Mouse (Mus musculus) lung, embryonic 15.5 days (tissue): ENCODE data around the gene Palm2. TPM values are rescaled to one million over a fixed set of nuclear protein-coding genes. Genes with fewer than 3 reads are reported as not detected.

Experiments used
- ATAC-seq: fragments of 200-750 bp; cut with Nextera tagmentation; 2 replicates; pipeline ENCODE4 v1.8.0; 2017; ENCODE audit warnings: moderate number of reproducible peaks, borderline replicate concordance; ENCODE audit not compliant: low FRiP score, low TSS enrichment; ENCODE audit errors: extremely low read depth
- H3K27ac ChIP-seq: fragments of 300-500 bp; sonication (generic); 2 replicates; pipeline ENCODE4 v1.5.1; 2015; ENCODE audit warnings: moderate library complexity, mild to moderate bottlenecking, inconsistent platforms
- H3K27me3 ChIP-seq: fragments of 300-500 bp; sonication (generic); 2 replicates; pipeline ENCODE4 v1.6.1; 2015; ENCODE audit warnings: inconsistent platforms
- H3K36me3 ChIP-seq: fragments of 300-500 bp; sonication (generic); 2 replicates; pipeline ENCODE4 v1.6.1; 2015; ENCODE audit warnings: inconsistent platforms
- H3K4me1 ChIP-seq: fragments of 300-500 bp; sonication (generic); 2 replicates; pipeline ENCODE4 v1.6.1; 2015; ENCODE audit warnings: inconsistent platforms
- H3K4me2 ChIP-seq: fragments of 300-500 bp; sonication (generic); 2 replicates; pipeline ENCODE4 v1.6.1; 2015; ENCODE audit warnings: inconsistent platforms, mild to moderate bottlenecking, moderate library complexity
- H3K4me3 ChIP-seq: fragments of 300-500 bp; sonication (generic); 2 replicates; pipeline ENCODE4 v1.5.1; 2015; ENCODE audit warnings: mild to moderate bottlenecking, inconsistent platforms
- H3K9ac ChIP-seq: fragments of 300-500 bp; sonication (generic); 2 replicates; pipeline ENCODE4 v1.6.1; 2015; ENCODE audit warnings: inconsistent platforms
- H3K9me3 ChIP-seq: fragments of 300-500 bp; sonication (generic); 2 replicates; pipeline ENCODE4 v1.6.1; 2016; ENCODE audit warnings: inconsistent platforms
- WGBS: fragments of 180-500 bp; shearing (Covaris S2); methylation state at CpG from one replicate; pipeline ENCODE4 v1.1.7; 2015; 5-methylcytosine and 5-hydroxymethylcytosine counted together
- polyA plus RNA-seq: library from polyadenylated mRNA; unstranded; fragments of >200 nt; fragmentation: Nextera tagmentation; extraction: Ambion mirVana; gene quantifications from 2 replicates; pipeline ENCODE4 v1.2.1, GENCODE M21; 2015

Gene Palm2
- polyA plus RNA-seq, 1 experiment from 2014 or later, result 8.0 TPM

- Histone ChIP-seq H3K4me3 (no peak overlapping the region), H3K27me3 (no peaks in the 10 kb centered on the region), H3K9me3 (no peaks in the 10 kb centered on the region), H3K9ac (no peak overlapping the region), H3K36me3 (no peaks in the 10 kb centered on the region), H3K27ac (peak overlapping the region; percentile 62; the same call in 1 of the 2 replicates), H3K4me2 (no peak overlapping the region), H3K4me1 (peaks cover 44% of the 10 kb centered on the region)
- peak; percentile 35; the same call in 1 of the 2 replicates for ATAC-seq
- 52% methylated on average over 6 of the region's 6 CpGs for WGBS
These were observed 140.6 kb downstream of the Palm2 start for GRCm38 (mm10) chr4:57574646-57575045.

GRCm38 (mm10) chr4:57575686-57576085, 141.6 kb downstream of the Palm2 start:
- 68% methylated on average over 5 of the region's 5 CpGs for WGBS
- Histone ChIP-seq H3K36me3 (no peaks in the 10 kb centered on the region), H3K4me1 (peaks cover 35% of the 10 kb centered on the region), H3K4me2 (no peak overlapping the region), H3K4me3 (no peak overlapping the region), H3K9me3 (no peaks in the 10 kb centered on the region), H3K27ac (0 out of 2 replicates have a peak overlapping the region, but pooled peaks have one; percentile 53), H3K9ac (no peak overlapping the region), H3K27me3 (no peaks in the 10 kb centered on the region)
- ATAC-seq, result no peak

- Histone ChIP-seq H3K9ac (no peak overlapping the region), H3K36me3 (no peaks in the 10 kb centered on the region), H3K4me3 (no peak overlapping the region), H3K4me2 (no peak overlapping the region), H3K9me3 (no peaks in the 10 kb centered on the region), H3K27me3 (no peaks in the 10 kb centered on the region), H3K4me1 (peaks cover 31% of the 10 kb centered on the region), H3K27ac (no peak overlapping the region)
- no peak for ATAC-seq
- 73% methylated on average over 11 of the region's 11 CpGs for WGBS
These were observed 142.0 kb downstream of the Palm2 start for GRCm38 (mm10) chr4:57576095-57576494.

GRCm38 (mm10) chr4:57579683-57580082, 145.6 kb downstream of the Palm2 start:
- Histone ChIP-seq H3K27ac (peak overlapping the region; percentile 24; the same call in 1 of the 2 replicates), H3K9ac (no peak overlapping the region), H3K4me1 (peaks cover 20% of the 10 kb centered on the region), H3K36me3 (no peaks in the 10 kb centered on the region), H3K4me3 (no peak overlapping the region), H3K27me3 (no peaks in the 10 kb centered on the region), H3K4me2 (no peak overlapping the region), H3K9me3 (no peaks in the 10 kb centered on the region)
- WGBS, result 46% methylated on average over 10 of the region's 10 CpGs
- no peak for ATAC-seq

- no peaks in the 10 kb centered on the region for H3K27me3 ChIP-seq
- no peaks in the 10 kb centered on the region for H3K9me3 ChIP-seq
- H3K4me2 ChIP-seq, result no peak overlapping the region
- WGBS, result 72% methylated on average over 6 of the region's 6 CpGs
- no peak overlapping the region for H3K4me3 ChIP-seq
- H3K36me3 ChIP-seq, result no peaks in the 10 kb centered on the region
- no peak for ATAC-seq
- H3K9ac ChIP-seq, result no peak overlapping the region
- no peak overlapping the region for H3K27ac ChIP-seq
- peaks cover 13% of the 10 kb centered on the region for H3K4me1 ChIP-seq
These were observed 151.3 kb downstream of the Palm2 start for GRCm38 (mm10) chr4:57585281-57585800.

GRCm38 (mm10) chr4:57586933-57587658, 153.0 kb downstream of the Palm2 start:
- ATAC-seq, result peak; percentile 43; the same call in 1 of the 2 replicates
- peak overlapping the region; percentile 52 for H3K27ac ChIP-seq
- 37% methylated on average over 7 of the region's 7 CpGs for WGBS
- H3K9me3 ChIP-seq, result no peaks in the 10 kb centered on the region
- no peaks in the 10 kb centered on the region for H3K36me3 ChIP-seq
- H3K9ac ChIP-seq, result no peak overlapping the region
- H3K27me3 ChIP-seq, result no peaks in the 10 kb centered on the region
- H3K4me2 ChIP-seq, result no peak overlapping the region
- peaks cover 16% of the 10 kb centered on the region for H3K4me1 ChIP-seq
- no peak overlapping the region for H3K4me3 ChIP-seq

GRCm38 (mm10) chr4:57588356-57588755, 154.3 kb downstream of the Palm2 start:
- H3K36me3 ChIP-seq, result no peaks in the 10 kb centered on the region
- no peaks in the 10 kb centered on the region for H3K9me3 ChIP-seq
- H3K27ac ChIP-seq, result no peak overlapping the region
- H3K9ac ChIP-seq, result no peak overlapping the region
- peaks cover 28% of the 10 kb centered on the region for H3K4me1 ChIP-seq
- WGBS, result 90% methylated on average over 1 of the region's 1 CpGs
- H3K4me3 ChIP-seq, result no peak overlapping the region
- no peak for ATAC-seq
- no peak overlapping the region for H3K4me2 ChIP-seq
- H3K27me3 ChIP-seq, result no peaks in the 10 kb centered on the region

GRCm38 (mm10) chr4:57592751-57593150, 158.7 kb downstream of the Palm2 start:
- Histone ChIP-seq H3K27ac (no peak overlapping the region), H3K4me2 (no peak overlapping the region), H3K9me3 (no peaks in the 10 kb centered on the region), H3K36me3 (no peaks in the 10 kb centered on the region), H3K27me3 (no peaks in the 10 kb centered on the region), H3K4me3 (no peak overlapping the region), H3K4me1 (peaks cover 15% of the 10 kb centered on the region), H3K9ac (no peak overlapping the region)
- no peak for ATAC-seq
- 71% methylated on average over 4 of the region's 4 CpGs for WGBS

- Histone ChIP-seq H3K4me2 (no peak overlapping the region), H3K27me3 (no peaks in the 10 kb centered on the region), H3K36me3 (no peaks in the 10 kb centered on the region), H3K9ac (no peak overlapping the region), H3K4me1 (peaks cover 19% of the 10 kb centered on the region), H3K9me3 (no peaks in the 10 kb centered on the region), H3K27ac (peak overlapping the region; percentile 70), H3K4me3 (no peak overlapping the region)
- no peak for ATAC-seq
- WGBS, result 83% methylated on average over 6 of the region's 6 CpGs
These were observed 165.9 kb downstream of the Palm2 start for GRCm38 (mm10) chr4:57599946-57600345.

- Histone ChIP-seq H3K9me3 (no peaks in the 10 kb centered on the region), H3K27ac (peak overlapping the region; percentile 70), H3K36me3 (no peaks in the 10 kb centered on the region), H3K4me2 (no peak overlapping the region), H3K27me3 (no peaks in the 10 kb centered on the region), H3K4me3 (no peak overlapping the region), H3K9ac (no peak overlapping the region), H3K4me1 (peaks cover 21% of the 10 kb centered on the region)
- WGBS, result 47% methylated on average over 11 of the region's 11 CpGs
- peak; percentile 91 for ATAC-seq
These were observed 166.8 kb downstream of the Palm2 start for GRCm38 (mm10) chr4:57600685-57601457.

GRCm38 (mm10) chr4:57601458-57601835, 167.4 kb downstream of the Palm2 start:
- no peaks in the 10 kb centered on the region for H3K9me3 ChIP-seq
- no peaks in the 10 kb centered on the region for H3K27me3 ChIP-seq
- H3K4me1 ChIP-seq, result peaks cover 27% of the 10 kb centered on the region
- H3K4me2 ChIP-seq, result no peak overlapping the region
- no peaks in the 10 kb centered on the region for H3K36me3 ChIP-seq
- H3K4me3 ChIP-seq, result no peak overlapping the region
- H3K27ac ChIP-seq, result peak overlapping the region; percentile 70
- peak; percentile 87 for ATAC-seq
- WGBS, result 37% methylated on average over 9 of the region's 9 CpGs
- H3K9ac ChIP-seq, result no peak overlapping the region
